Mouse (Mus musculus) G1E (cell line): ENCODE measurements around the gene Smim13.

Experiments used
- CTCF ChIP-seq: IDR thresholded peaks from 2 replicates; pipeline ENCODE4 v1.5.1; 2012; ENCODE audit warnings: low read depth, low read length, inconsistent platforms, mixed read lengths
- GATA1 ChIP-seq: IDR thresholded peaks from 2 replicates; pipeline ENCODE4 v1.6.1; 2012; ENCODE audit warnings: borderline replicate concordance, low read length, inconsistent platforms, mixed read lengths

DNA sequence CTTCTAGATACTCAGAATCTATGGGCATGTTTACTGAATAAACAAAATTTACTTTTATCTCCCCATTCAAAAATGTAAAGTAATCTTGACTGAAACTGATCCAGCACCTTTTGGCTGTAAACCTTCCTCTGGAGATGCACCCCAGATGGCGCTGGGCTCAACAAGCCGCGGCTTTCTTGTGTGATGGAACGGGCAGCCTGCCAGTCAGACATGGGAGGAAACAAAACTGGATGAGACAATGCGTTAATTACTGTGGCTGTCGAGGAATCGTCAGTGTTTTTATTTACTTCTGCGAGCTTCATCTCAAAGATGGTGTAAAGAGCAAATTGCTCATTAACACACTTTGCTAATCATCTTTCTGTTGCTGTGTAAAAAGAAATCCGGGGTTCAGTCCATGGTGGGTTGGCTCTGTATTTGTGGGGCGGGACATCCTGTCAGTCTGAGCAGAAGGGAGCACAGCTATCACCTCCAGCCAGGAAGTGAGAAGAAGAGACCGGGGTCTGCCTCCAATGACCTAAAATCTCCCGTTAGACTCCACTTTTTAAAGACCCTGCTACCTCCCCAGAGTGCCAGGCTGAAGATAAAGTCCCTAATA lies 18.2 kb upstream of the Smim13 start:
- TF ChIP-seq CTCF (no peak), GATA1 (no peak)
